Mouse (Mus musculus) CH12.LX (cell line): Measurements from ENCODE around the gene Cachd1. TPM values are rescaled to one million over a fixed set of nuclear protein-coding genes. Genes with fewer than 3 reads are reported as not detected.

Experiments
- DNase-seq: peaks from one replicate; pipeline ENCODE4 v3.0.0-alpha.2; 2013; ENCODE audit errors: extremely low read depth
- H3K27ac ChIP-seq: 2 replicates; pipeline ENCODE4 v1.5.1; 2012; ENCODE audit warnings: low read depth, mild to moderate bottlenecking, control low read depth, moderate library complexity; ENCODE audit not compliant: insufficient read depth
- H3K27me3 ChIP-seq: replicated peaks from 2 replicates; pipeline ENCODE3; 2012; ENCODE audit warnings: inconsistent platforms
- H3K36me3 ChIP-seq, 2 experiments: replicated peaks in 1 of 2; 2 replicates each; pipeline versions ENCODE3 to v1.6.1; 2012; ENCODE audit warnings: inconsistent platforms in 1 of 2, low read length in 1 of 2, mild to moderate bottlenecking in 1 of 2, mixed read lengths in 1 of 2, moderate library complexity in 1 of 2; ENCODE audit not compliant: control insufficient read depth in 1 of 2, insufficient read depth in 1 of 2
- H3K4me1 ChIP-seq, 2 experiments: 2 replicates each; pipeline ENCODE4 v1.6.1; 2012; ENCODE audit warnings: inconsistent platforms in 1 of 2, moderate library complexity in 1 of 2; ENCODE audit not compliant: insufficient read depth in 2 of 2, control insufficient read depth in 1 of 2
- H3K4me2 ChIP-seq: 2 replicates; pipeline ENCODE4 v1.6.1; 2012; ENCODE audit warnings: low read depth, mild to moderate bottlenecking, control low read depth; ENCODE audit not compliant: poor library complexity, insufficient read depth, severe bottlenecking
- H3K4me3 ChIP-seq, 3 experiments: fragments of 150-350 bp in 1 of 3; sonication (generic) in 1 of 3; replicated peaks in 1 of 3; 2 replicates each; pipeline versions ENCODE3 to v1.5.1; 2011 to 2012; ENCODE audit warnings: low read depth in 2 of 3, low read length in 2 of 3, mild to moderate bottlenecking in 2 of 3, moderate library complexity in 2 of 3, control low read depth in 1 of 3, improper control_type of control experiment in 1 of 3, inconsistent platforms in 1 of 3, mixed read lengths in 1 of 3; ENCODE audit not compliant: poor library complexity in 1 of 3
- H3K79me2 ChIP-seq: replicated peaks from 2 replicates; pipeline ENCODE4 v1.6.1; 2012; ENCODE audit warnings: mild to moderate bottlenecking, moderate library complexity; ENCODE audit not compliant: control insufficient read depth, poor library complexity, insufficient read depth, severe bottlenecking; ENCODE audit errors: extremely low read depth
- H3K9ac ChIP-seq: 2 replicates; pipeline ENCODE4 v1.6.1; 2012; ENCODE audit warnings: low read depth, mild to moderate bottlenecking, control low read depth, moderate library complexity; ENCODE audit not compliant: insufficient read depth
- H3K9me3 ChIP-seq: replicated peaks from 2 replicates; pipeline ENCODE3; 2012; ENCODE audit warnings: low read length, inconsistent platforms, mixed read lengths
- CHD1 ChIP-seq: IDR thresholded peaks from 2 replicates; pipeline ENCODE4 v1.6.1; 2012; ENCODE audit warnings: low read depth, low read length, improper control_type of control experiment, inconsistent platforms
- CHD2 ChIP-seq: IDR thresholded peaks from 2 replicates; pipeline ENCODE4 v1.6.1; 2011; ENCODE audit warnings: low read length, improper control_type of control experiment
- E2F4 ChIP-seq: IDR thresholded peaks from 2 replicates; pipeline ENCODE4 v1.6.1; 2011; ENCODE audit warnings: low read depth, low read length, improper control_type of control experiment; ENCODE audit not compliant: insufficient replicate concordance
- ELF1 ChIP-seq: IDR thresholded peaks from 2 replicates; pipeline ENCODE4 v1.6.1; 2014; ENCODE audit warnings: low read depth, mild to moderate bottlenecking, inconsistent platforms, low read length, improper control_type of control experiment
- ETS1 ChIP-seq: conservative IDR thresholded peaks from 2 replicates; pipeline ENCODE4 v1.6.1; 2012; ENCODE audit warnings: low read depth, mild to moderate bottlenecking, inconsistent platforms, low read length, improper control_type of control experiment, moderate library complexity
- HCFC1 ChIP-seq: IDR thresholded peaks from 2 replicates; pipeline ENCODE4 v1.6.1; 2012; ENCODE audit warnings: low read depth, mild to moderate bottlenecking, inconsistent platforms, low read length, improper control_type of control experiment
- JUND ChIP-seq: conservative IDR thresholded peaks from 2 replicates; pipeline ENCODE4 v1.6.1; 2011; ENCODE audit warnings: low read depth, low read length, improper control_type of control experiment
- KAT2A ChIP-seq: IDR thresholded peaks from 2 replicates; pipeline ENCODE4 v1.6.1; 2012; ENCODE audit warnings: low read length, improper control_type of control experiment, inconsistent platforms; ENCODE audit not compliant: insufficient replicate concordance
- MAFK ChIP-seq: IDR thresholded peaks from 2 replicates; pipeline ENCODE4 v1.6.1; 2011; ENCODE audit warnings: low read length, improper control_type of control experiment; ENCODE audit not compliant: insufficient replicate concordance
- MAX ChIP-seq: IDR thresholded peaks from 2 replicates; pipeline ENCODE4 v1.6.1; 2011; ENCODE audit warnings: low read length, improper control_type of control experiment
- MAZ ChIP-seq: IDR thresholded peaks from 2 replicates; pipeline ENCODE4 v1.6.1; 2012; ENCODE audit warnings: low read depth, mild to moderate bottlenecking, inconsistent platforms, low read length, improper control_type of control experiment, moderate library complexity
- MXI1 ChIP-seq: IDR thresholded peaks from 2 replicates; pipeline ENCODE4 v1.6.1; 2011; ENCODE audit warnings: mild to moderate bottlenecking, low read depth, low read length, improper control_type of control experiment
- NELFE ChIP-seq: IDR thresholded peaks from 2 replicates; pipeline ENCODE4 v1.6.1; 2011; ENCODE audit warnings: low read depth, low read length, improper control_type of control experiment
- NRF1 ChIP-seq: IDR thresholded peaks from 2 replicates; pipeline ENCODE4 v1.6.1; 2014; ENCODE audit warnings: low read depth, mild to moderate bottlenecking, inconsistent platforms, low read length, improper control_type of control experiment, moderate library complexity
- POLR2A ChIP-seq: IDR thresholded peaks from 2 replicates; pipeline ENCODE4 v1.6.1; 2011; ENCODE audit warnings: low read depth, mild to moderate bottlenecking, improper control_type of control experiment, low read length
- RAD21 ChIP-seq: IDR thresholded peaks from 2 replicates; pipeline ENCODE4 v1.6.1; 2011; ENCODE audit warnings: low read depth, mild to moderate bottlenecking, low read length, improper control_type of control experiment, moderate library complexity
- SMC3 ChIP-seq: IDR thresholded peaks from 2 replicates; pipeline ENCODE4 v1.6.1; 2011; ENCODE audit warnings: low read depth, low read length, improper control_type of control experiment
- TCF12 ChIP-seq: IDR thresholded peaks from 2 replicates; pipeline ENCODE4 v1.6.1; 2014; ENCODE audit warnings: low read depth, mild to moderate bottlenecking, inconsistent platforms, low read length, improper control_type of control experiment
- USF2 ChIP-seq: conservative IDR thresholded peaks from 2 replicates; pipeline ENCODE4 v1.6.1; 2011; ENCODE audit warnings: low read depth, low read length, improper control_type of control experiment
- ZKSCAN1 ChIP-seq: IDR thresholded peaks from 2 replicates; pipeline ENCODE4 v1.6.1; 2012; ENCODE audit warnings: low read depth, inconsistent platforms, low read length, improper control_type of control experiment, borderline replicate concordance
- ZNF384 ChIP-seq: IDR thresholded peaks from 2 replicates; pipeline ENCODE4 v1.6.1; 2012; ENCODE audit warnings: low read depth, low read length, improper control_type of control experiment, inconsistent platforms
- dilution Hi-C: fragments of 300-500 bp; cut with MboI; formaldehyde crosslinking; loops from 2 replicates; pipeline ENCODE4 v1.14.3; 2020; ENCODE audit warnings: low sequenced_read_pairs; ENCODE audit not compliant: extremely low pct_unique_long_range_greater_than_20kb, extremely low pct_ligation_motif_present
- in situ Hi-C: fragments of 300-500 bp; cut with MboI; formaldehyde crosslinking; loops from 3 replicates; pipeline ENCODE4 v1.14.3; 2019; ENCODE audit warnings: low sequenced_read_pairs, low pct_ligation_motif_present, low pct_unique_long_range_greater_than_20kb, mixed read lengths
- polyA plus RNA-seq: library from polyadenylated mRNA; unstranded; fragments of >175 nt; gene quantifications from 2 replicates; pipeline ENCODE4 v1.2.1, GENCODE M21; 2012; ENCODE audit warnings: low read depth; ENCODE audit not compliant: insufficient read length
- total RNA-seq, 2 experiments: library from RNA; depleted of rRNA; stranded (reverse); fragments of 300-350 nt in 1 of 2; fragments of >200 nt in 1 of 2; gene quantifications; 2 replicates each; pipeline ENCODE4 v1.2.3; 2012 to 2014

Gene Cachd1
- total and polyA plus RNA-seq, 3 experiments: 0.13 to 0.24 (median 0.20) TPM

GRCm38 (mm10) chr4:100913666-100914065 lies 137.2 kb downstream of the Cachd1 start (continued):
- TF ChIP-seq E2F4: no peak
- TF ChIP-seq ZKSCAN1: no peak
- TF ChIP-seq TCF12: no peak
- no peak for TF ChIP-seq ZNF384
- TF ChIP-seq MAZ: no peak
- no peak for TF ChIP-seq NELFE

- Histone ChIP-seq H3K27ac (no peak overlapping the region), H3K4me1 (peaks cover 8 to 22% of the 10 kb centered on the region in 2 experiments), H3K9ac (no peak overlapping the region), H3K36me3 (no peaks in the 10 kb centered on the region), H3K9me3 (no peaks in the 10 kb centered on the region), H3K27me3 (peaks cover 18% of the 10 kb centered on the region), H3K79me2 (no peaks in the 10 kb centered on the region), H3K4me2 (no peak overlapping the region), H3K4me3 (no peak overlapping the region)
- no peak for TF ChIP-seq JUND
- TF ChIP-seq ZNF384: no peak
- no peak for TF ChIP-seq ETS1
- TF ChIP-seq HCFC1: no peak
- TF ChIP-seq MAX: no peak
- no peak for TF ChIP-seq RAD21
- in situ Hi-C loops: no loop called here
- DNase-seq: no peak
- dilution Hi-C loops: no loop called here
Observed at GRCm38 (mm10) chr4:100914532-100914931, 138.1 kb downstream of the Cachd1 start.

- no peak for DNase-seq
- no peak overlapping the region for H3K9ac ChIP-seq
- no peaks in the 10 kb centered on the region for H3K79me2 ChIP-seq
- no peak overlapping the region for H3K27ac ChIP-seq
- dilution Hi-C loops: no loop called here
- H3K4me2 ChIP-seq: no peak overlapping the region
- H3K9me3 ChIP-seq: no peaks in the 10 kb centered on the region
- TF ChIP-seq CHD2: no peak
- no peak for TF ChIP-seq HCFC1
- TF ChIP-seq JUND: no peak
- TF ChIP-seq MAX: no peak
- no peak for TF ChIP-seq USF2
- TF ChIP-seq POLR2A: no peak
- no peak for TF ChIP-seq KAT2A
- no peak for TF ChIP-seq CHD1
- no peak for TF ChIP-seq MXI1
- no peak for TF ChIP-seq ELF1
- TF ChIP-seq NRF1: no peak
- TF ChIP-seq SMC3: no peak
- no peak for TF ChIP-seq MAFK
- peaks cover 5 to 17% of the 10 kb centered on the region in 2 experiments for H3K4me1 ChIP-seq
- in situ Hi-C loops: no loop called here
- H3K4me3 ChIP-seq: no peak overlapping the region
- peaks cover 17% of the 10 kb centered on the region for H3K27me3 ChIP-seq
- H3K36me3 ChIP-seq: no peaks in the 10 kb centered on the region
Observed at GRCm38 (mm10) chr4:100915093-100915492, 138.6 kb downstream of the Cachd1 start.
